In genomic region chr2:149661086-149661485, GRCm38 (mm10) we compare ENCODE assay signal across 16 mouse cellular contexts.
DNase-seq lines count a peak whose midpoint lies in the region; ATAC-seq and TF ChIP-seq lines count a peak whose summit lies in the region.
"Had no signal": no experiment of that assay in that cellular context is flagged by ENCODE, and none has a peak within 500 bp of the region (broad histone marks: within the 10 kb centered on the region; RNA-seq: fewer than 3 reads in every experiment).

No protein-coding gene starts in this region.

- no peak overlapping the region for H3K4me3 ChIP-seq in neural tube, embryonic 11.5 days (ENCODE audit: low read depth, low read length)
- H3K4me3 ChIP-seq in hindbrain, postnatal 0 days (ENCODE audit: low read length): no peak overlapping the region
- no peak overlapping the region for H3K4me3 ChIP-seq in neural tube, embryonic 13.5 days
- H3K4me3 ChIP-seq: heart, embryonic 12.5 days had no signal

- DNase-seq in neural tube, embryonic 11.5 days (ENCODE audit: low spot score): peak; percentile 40
- no peak for DNase-seq in neural tube, embryonic 10.5 days (ENCODE audit: extremely low spot score, low spot score)
- peak; percentile 36 for DNase-seq in embryo, embryonic 11 days
- peak; percentile 9 for DNase-seq in hindbrain, postnatal 0 days (ENCODE audit: low spot score)
- DNase-seq in frontal cortex, postnatal 36 days (ENCODE audit: low spot score in 2 of 2): no peak
- no peak for DNase-seq in gastrocnemius, postnatal 25 days
- DNase-seq in left cerebral cortex, postnatal 4 days: no peak
- DNase-seq: cerebellum, adult 9-10 months; kidney, adult 9 months; kidney, postnatal 36 days; layer of hippocampus, adult 9-11 months; liver; liver, postnatal 0 days; right cerebral cortex, adult 18-20 months had no signal

- no peak overlapping the region for H3K4me2 ChIP-seq in neural tube, embryonic 11.5 days (ENCODE audit: low read depth)
- no peak overlapping the region for H3K4me2 ChIP-seq in hindbrain, postnatal 0 days (ENCODE audit: low read depth, low read length)
- no peak overlapping the region for H3K4me2 ChIP-seq in neural tube, embryonic 13.5 days
- H3K4me2 ChIP-seq: heart, embryonic 12.5 days had no signal

- no peaks in the 10 kb centered on the region for H3K27me3 ChIP-seq in neural tube, embryonic 11.5 days (ENCODE audit: control insufficient read depth, insufficient read depth, low read length)
- H3K27me3 ChIP-seq in hindbrain, postnatal 0 days (ENCODE audit: insufficient read depth, low read length): no peaks in the 10 kb centered on the region
- H3K27me3 ChIP-seq in neural tube, embryonic 13.5 days: no peaks in the 10 kb centered on the region
- H3K27me3 ChIP-seq: heart, embryonic 12.5 days had no signal

- H3K36me3 ChIP-seq in neural tube, embryonic 11.5 days (ENCODE audit: control insufficient read depth, insufficient read depth, low read length): no peaks in the 10 kb centered on the region
- no peaks in the 10 kb centered on the region for H3K36me3 ChIP-seq in hindbrain, postnatal 0 days (ENCODE audit: insufficient read depth, low read length)
- no peaks in the 10 kb centered on the region for H3K36me3 ChIP-seq in neural tube, embryonic 13.5 days
- H3K36me3 ChIP-seq: heart, embryonic 12.5 days had no signal

- TF ChIP-seq CTCF in hindbrain, postnatal 0 days (IDR thresholded peaks at IDR 0.05; ENCODE audit: low read depth): no peak

- no peaks in the 10 kb centered on the region for H3K9me3 ChIP-seq in neural tube, embryonic 11.5 days (ENCODE audit: control insufficient read depth, low read length)
- no peaks in the 10 kb centered on the region for H3K9me3 ChIP-seq in hindbrain, postnatal 0 days (ENCODE audit: low read length)
- no peaks in the 10 kb centered on the region for H3K9me3 ChIP-seq in neural tube, embryonic 13.5 days
- H3K9me3 ChIP-seq: heart, embryonic 12.5 days had no signal

- H3K27ac ChIP-seq in neural tube, embryonic 11.5 days (ENCODE audit: low read depth, low read length): no peak overlapping the region
- H3K27ac ChIP-seq in hindbrain, postnatal 0 days: no peak overlapping the region
- H3K27ac ChIP-seq in neural tube, embryonic 13.5 days (replicated peaks): no peak overlapping the region

- 62% methylated on average over 5 of the region's 5 CpGs for WGBS in neural tube, embryonic 11.5 days
- WGBS in hindbrain, postnatal 0 days: 42% methylated on average over 5 of the region's 5 CpGs
- WGBS in neural tube, embryonic 13.5 days: 44% methylated on average over 5 of the region's 5 CpGs

- H3K4me1 ChIP-seq in neural tube, embryonic 11.5 days (ENCODE audit: control insufficient read depth, insufficient read depth, low read length): no peaks in the 10 kb centered on the region
- no peaks in the 10 kb centered on the region for H3K4me1 ChIP-seq in hindbrain, postnatal 0 days (ENCODE audit: insufficient read depth, low read length)
- no peaks in the 10 kb centered on the region; the same call in 1 of the 2 replicates for H3K4me1 ChIP-seq in neural tube, embryonic 13.5 days (replicated peaks)
- H3K4me1 ChIP-seq: heart, embryonic 12.5 days had no signal

- peak; percentile 15; the same call in 1 of the 2 replicates for ATAC-seq in neural tube, embryonic 11.5 days (ENCODE audit: insufficient read depth, low FRiP score, low TSS enrichment)
- no peak; the same call in 1 of the 2 replicates for ATAC-seq in hindbrain, postnatal 0 days
- ATAC-seq in neural tube, embryonic 13.5 days (ENCODE audit: low read depth): 0 out of 2 replicates have a peak, but pooled peaks have one; percentile 36
- ATAC-seq: liver, postnatal 0 days had no signal

- H3K9ac ChIP-seq in neural tube, embryonic 11.5 days (ENCODE audit: low read length): no peak overlapping the region
- H3K9ac ChIP-seq in hindbrain, postnatal 0 days (replicated peaks; ENCODE audit: low read length): no peak overlapping the region
- no peak overlapping the region for H3K9ac ChIP-seq in neural tube, embryonic 13.5 days
- H3K9ac ChIP-seq: heart, embryonic 12.5 days; liver, postnatal 0 days had no signal

- intact Hi-C loops in left cerebral cortex, postnatal 4 days (cut with DNase I): no loop called here

Comparison
In these comparisons a context has a peak if more than half of its experiments do, and no peak if none do; other contexts are left out.
1. DNase-seq: peak in neural tube, embryonic 11.5 days (single experiment), embryo, embryonic 11 days (single experiment) and hindbrain, postnatal 0 days (single experiment); none in neural tube, embryonic 10.5 days (single experiment), frontal cortex, postnatal 36 days (0 of 2), gastrocnemius, postnatal 25 days (single experiment) and left cerebral cortex, postnatal 4 days (single experiment).